In the genomic region with DNA sequence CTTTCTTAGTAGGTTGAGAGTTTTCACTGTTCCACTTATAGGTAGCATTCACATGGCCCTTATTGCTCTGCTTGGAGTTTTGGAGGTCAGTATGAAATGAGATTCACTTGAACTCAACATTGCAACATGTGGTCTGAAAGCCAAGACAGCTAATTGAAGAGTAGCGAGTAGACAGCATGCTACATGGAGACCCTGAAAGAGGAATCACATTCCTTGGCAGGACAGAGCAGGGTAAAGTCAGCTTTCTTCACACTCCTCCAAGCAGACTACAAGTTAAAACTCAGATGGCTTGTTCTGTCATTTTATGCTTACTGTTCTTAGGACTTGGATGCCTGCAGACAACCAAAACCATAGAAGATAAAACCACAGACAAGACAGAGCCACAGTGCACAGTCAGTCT, we compare ENCODE assay signal across 35 mouse cellular contexts.
"Had no signal": no experiment of that assay in that cellular context is flagged by ENCODE, and none has a peak within 500 bp of the region (broad histone marks: within the 10 kb centered on the region; RNA-seq: fewer than 3 reads in every experiment).

No protein-coding gene starts in this region.

- DNase-seq: heart, adult 2 months; heart, postnatal 10 days; heart, postnatal 36 days; heart, postnatal 4 days; kidney, adult 11 months; kidney, adult 18-20 months; kidney, adult 2 months; kidney, adult 8-10 months; kidney, adult 9 months; kidney, postnatal 10 days; kidney, postnatal 14 days; kidney, postnatal 25 days; kidney, postnatal 36 days; kidney, postnatal 4 days; layer of hippocampus, adult 9-11 months; layer of hippocampus, postnatal 36 days had no signal

- H3K9me3 ChIP-seq: heart, embryonic 10.5 days; heart, embryonic 12.5 days; heart, embryonic 13.5 days; heart, embryonic 15.5 days; hindbrain, embryonic 10.5 days; hindbrain, embryonic 12.5 days; hindbrain, embryonic 13.5 days; hindbrain, embryonic 15.5 days; intestine, embryonic 15.5 days; kidney, embryonic 15.5 days had no signal

- ATAC-seq: hindbrain, embryonic 16.5 days; hindbrain, postnatal 0 days; inflammation-experienced regulatory T-cells, adult 6 months; intestine, embryonic 15.5 days; intestine, embryonic 16.5 days; intestine, postnatal 0 days had no signal

- H3K4me1 ChIP-seq: heart, embryonic 10.5 days had no signal

- H3K4me3 ChIP-seq: heart, adult 2 months; heart, embryonic 10.5 days; heart, embryonic 12.5 days; heart, embryonic 13.5 days; heart, embryonic 15.5 days; hindbrain, embryonic 10.5 days; hindbrain, embryonic 12.5 days; hindbrain, embryonic 13.5 days; hindbrain, embryonic 15.5 days; intestine, embryonic 15.5 days; kidney, embryonic 15.5 days; layer of hippocampus, adult 2 months had no signal

- H3K27ac ChIP-seq: heart, adult 2 months; heart, embryonic 10.5 days; heart, embryonic 13.5 days; heart, embryonic 15.5 days; hindbrain, embryonic 10.5 days; hindbrain, embryonic 12.5 days; hindbrain, embryonic 13.5 days; hindbrain, embryonic 14.5 days; hindbrain, embryonic 15.5 days; hindbrain, postnatal 0 days; intestine, embryonic 15.5 days; kidney, embryonic 15.5 days; kidney, postnatal 0 days; layer of hippocampus, adult 2 months had no signal

- H3K4me2 ChIP-seq: heart, embryonic 11.5 days; heart, embryonic 12.5 days; heart, embryonic 13.5 days; heart, embryonic 15.5 days; hindbrain, embryonic 12.5 days; hindbrain, embryonic 13.5 days; hindbrain, embryonic 14.5 days; hindbrain, embryonic 15.5 days; intestine, embryonic 15.5 days; kidney, embryonic 15.5 days had no signal

- H3K36me3 ChIP-seq: heart, embryonic 10.5 days; heart, embryonic 12.5 days; heart, embryonic 13.5 days; heart, embryonic 15.5 days; hindbrain, embryonic 10.5 days; hindbrain, embryonic 12.5 days; hindbrain, embryonic 13.5 days; hindbrain, embryonic 15.5 days; intestine, embryonic 15.5 days; kidney, embryonic 15.5 days had no signal

- H3K9ac ChIP-seq: heart, embryonic 12.5 days; heart, embryonic 13.5 days; heart, embryonic 15.5 days; hindbrain, embryonic 12.5 days; hindbrain, embryonic 13.5 days; hindbrain, embryonic 14.5 days; hindbrain, embryonic 15.5 days; intestine, embryonic 15.5 days; kidney, embryonic 15.5 days had no signal

- H3K27me3 ChIP-seq: heart, embryonic 12.5 days; heart, embryonic 13.5 days; heart, embryonic 15.5 days; hindbrain, embryonic 12.5 days; hindbrain, embryonic 13.5 days; hindbrain, embryonic 15.5 days; intestine, embryonic 15.5 days; kidney, embryonic 15.5 days had no signal
